8 mouse cellular contexts compared by ENCODE assay signal in genomic region chr1:176999011-176999410, GRCm38 (mm10).
A peak's percentile ranks its signal among the peaks of the same experiment; 100 is the strongest.
DNase-seq lines count a peak whose midpoint lies in the region; ATAC-seq lines count a peak whose summit lies in the region.

No protein-coding gene starts in this region.

- no peaks in the 10 kb centered on the region for H3K36me3 ChIP-seq in embryonic facial prominence, embryonic 11.5 days (replicated peaks; ENCODE audit: control insufficient read depth, insufficient read depth, low read depth, low read length)
- no peaks in the 10 kb centered on the region for H3K36me3 ChIP-seq in limb, embryonic 12.5 days
- H3K36me3 ChIP-seq in liver, embryonic 11.5 days (ENCODE audit: control insufficient read depth, insufficient read depth, low read length): no peaks in the 10 kb centered on the region

- ATAC-seq in embryonic facial prominence, embryonic 11.5 days (replicated peaks; ENCODE audit: insufficient number of reproducible peaks, low FRiP score, low TSS enrichment, low read depth): no peak
- peak; percentile 22; the same call in 1 of the 2 replicates for ATAC-seq in limb, embryonic 12.5 days (ENCODE audit: insufficient number of reproducible peaks, insufficient read depth, low FRiP score, low TSS enrichment, low read depth)
- no peak for ATAC-seq in frontal cortex, adult (ENCODE audit: low TSS enrichment)
- ATAC-seq in liver, embryonic 11.5 days (replicated peaks; ENCODE audit: low FRiP score): no peak

- no peak overlapping the region for H3K4me2 ChIP-seq in embryonic facial prominence, embryonic 11.5 days (ENCODE audit: low read depth, low read length)
- no peak overlapping the region for H3K4me2 ChIP-seq in limb, embryonic 12.5 days
- H3K4me2 ChIP-seq in liver, embryonic 11.5 days: no peak overlapping the region

- H3K4me1 ChIP-seq in embryonic facial prominence, embryonic 11.5 days (ENCODE audit: control insufficient read depth, insufficient read depth, low read length): peaks cover 14% of the 10 kb centered on the region
- H3K4me1 ChIP-seq in limb, embryonic 12.5 days (replicated peaks): peaks cover 39% of the 10 kb centered on the region
- H3K4me1 ChIP-seq in liver, embryonic 11.5 days (replicated peaks; ENCODE audit: control insufficient read depth, insufficient read depth, low read length): peaks cover 9% of the 10 kb centered on the region

- H3K4me3 ChIP-seq in embryonic facial prominence, embryonic 11.5 days (ENCODE audit: low read depth, low read length): no peak overlapping the region
- H3K4me3 ChIP-seq in limb, embryonic 12.5 days (replicated peaks): no peak overlapping the region
- H3K4me3 ChIP-seq in liver, embryonic 11.5 days (ENCODE audit: low read depth, low read length): no peak overlapping the region

- peak; percentile 72 for DNase-seq in layer of hippocampus, adult 11-12 months (ENCODE audit: low spot score)
- no peak for DNase-seq in layer of hippocampus, adult 9-10 months (ENCODE audit: low spot score)
- DNase-seq in embryonic facial prominence, embryonic 11.5 days (ENCODE audit: low spot score): peak; percentile 73
- peak; percentile 72 for DNase-seq in retina, embryonic 14.5 days (ENCODE audit: low spot score)
- no peak for DNase-seq in liver, embryonic 11.5 days (ENCODE audit: low spot score)
- no peak for DNase-seq in ovary, postnatal 14 days (ENCODE audit: low spot score)

- no peaks in the 10 kb centered on the region for H3K9me3 ChIP-seq in embryonic facial prominence, embryonic 11.5 days (replicated peaks; ENCODE audit: control insufficient read depth, low read length)
- H3K9me3 ChIP-seq in limb, embryonic 12.5 days: no peaks in the 10 kb centered on the region
- H3K9me3 ChIP-seq in liver, embryonic 11.5 days (ENCODE audit: control insufficient read depth, low read length): no peaks in the 10 kb centered on the region

- WGBS in embryonic facial prominence, embryonic 11.5 days: 36% methylated on average over 6 of the region's 6 CpGs
- WGBS in limb, embryonic 12.5 days: 17% methylated on average over 6 of the region's 6 CpGs
- 54% methylated on average over 6 of the region's 6 CpGs for WGBS in liver, embryonic 11.5 days

- no peaks in the 10 kb centered on the region for H3K27me3 ChIP-seq in embryonic facial prominence, embryonic 11.5 days (ENCODE audit: control insufficient read depth, insufficient read depth, low read length)
- H3K27me3 ChIP-seq in limb, embryonic 12.5 days: peaks cover 13% of the 10 kb centered on the region; the same call in 1 of the 2 replicates
- no peaks in the 10 kb centered on the region for H3K27me3 ChIP-seq in liver, embryonic 11.5 days (replicated peaks; ENCODE audit: control insufficient read depth, insufficient read depth, low read length)

- H3K9ac ChIP-seq in embryonic facial prominence, embryonic 11.5 days (replicated peaks; ENCODE audit: low read length): no peak overlapping the region
- H3K9ac ChIP-seq in limb, embryonic 12.5 days (replicated peaks): no peak overlapping the region
- H3K9ac ChIP-seq in liver, embryonic 11.5 days (ENCODE audit: low read depth, low read length): no peak overlapping the region

- H3K27ac ChIP-seq in embryonic facial prominence, embryonic 11.5 days (replicated peaks; ENCODE audit: low read depth, low read length): no peak overlapping the region
- H3K27ac ChIP-seq in limb, embryonic 12.5 days: no peak overlapping the region
- H3K27ac ChIP-seq in liver, embryonic 11.5 days (ENCODE audit: low read depth, low read length): no peak overlapping the region

Comparison
In these comparisons a context has a peak if more than half of its experiments do, and no peak if none do; other contexts are left out.
1. DNase-seq: peak in layer of hippocampus, adult 11-12 months (single experiment), embryonic facial prominence, embryonic 11.5 days (single experiment) and retina, embryonic 14.5 days (single experiment); none in layer of hippocampus, adult 9-10 months (single experiment), liver, embryonic 11.5 days (single experiment) and ovary, postnatal 14 days (single experiment).